Mouse (Mus musculus): ENCODE measurements around the gene Olfr509. TPM values are rescaled to one million over a fixed set of nuclear protein-coding genes. Genes with fewer than 3 reads are reported as not detected.
"Not testable (repeated sequence)": the region's sequence is repeated elsewhere in the genome, so short reads cannot be mapped to it uniquely, and the experiment has no call there.

Olfr509 gene
- not detected for total RNA-seq (2021)

DNA sequence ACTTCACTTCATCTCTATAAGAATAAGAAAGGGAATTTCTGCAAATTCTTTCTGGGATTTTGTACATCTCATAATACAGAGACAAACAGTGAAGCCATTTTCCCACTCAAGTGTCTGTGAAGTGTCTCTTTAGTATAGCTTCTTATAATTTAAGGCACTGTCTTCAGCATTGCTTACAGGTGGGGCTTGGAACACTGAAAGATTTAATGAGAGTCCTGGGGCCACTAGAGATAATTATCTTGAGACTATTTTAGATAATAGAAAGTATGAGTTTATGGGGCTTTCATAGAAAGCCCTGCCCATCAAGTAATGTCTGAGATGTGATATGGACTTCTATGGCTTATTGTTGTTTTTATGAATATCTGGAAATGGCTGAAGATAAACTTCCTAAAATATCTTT lies at the start of gene Olfr509:
Gene Olfr509 (minus strand): TSS at position 101 of the 400 bp plus-strand sequence.
- intact Hi-C loops (cut with DNase I), result no loop called here
- DNase-seq, result no peak

DNA sequence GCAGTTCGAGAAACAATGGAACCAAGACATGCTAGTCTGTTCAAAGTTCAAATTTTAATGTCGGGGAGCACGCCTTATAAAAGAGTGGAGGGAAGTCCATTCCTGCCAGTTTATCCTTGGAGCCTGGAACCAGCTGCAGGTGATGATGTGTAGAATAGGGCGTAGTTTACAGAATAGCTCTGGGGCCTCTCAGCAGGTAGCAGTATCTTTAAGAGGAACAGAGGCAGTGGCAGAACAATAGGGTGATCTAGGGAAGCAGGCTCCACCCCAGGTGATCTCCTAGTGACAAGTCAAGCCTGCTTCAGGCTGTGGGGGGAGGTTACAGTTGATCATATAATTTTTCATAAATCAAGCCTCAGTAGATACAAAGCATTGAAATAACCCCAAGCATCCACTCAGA lies 27.2 kb upstream of the Olfr509 start:
- no peak for DNase-seq
- intact Hi-C loops (cut with DNase I), result no loop called here

DNA sequence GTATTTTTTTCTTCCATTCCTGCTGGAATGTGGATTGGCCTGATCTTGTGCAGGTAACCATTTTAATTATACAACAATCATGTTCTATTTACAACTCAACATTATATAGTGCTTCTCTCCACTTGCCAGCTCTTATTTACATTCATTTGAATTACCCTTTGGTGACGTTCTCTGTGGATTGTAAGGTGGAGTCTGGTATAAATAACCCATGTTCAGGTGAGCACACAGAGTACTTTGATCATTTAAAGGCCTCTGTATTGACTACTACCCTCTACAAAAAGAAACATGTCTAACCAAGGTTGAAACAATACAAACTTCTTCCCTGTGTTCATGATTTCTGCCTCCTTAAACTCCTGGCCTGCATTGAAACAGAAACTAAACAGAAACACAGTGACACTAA lies 19.4 kb upstream of the Olfr509 start:
- no peak for DNase-seq
- intact Hi-C loops (cut with DNase I), result no loop called here

GRCm38 (mm10) chr7:108666118-108666517 lies 14.4 kb upstream of the Olfr509 start, which contains the start of gene Olfr510:
TSS of gene Olfr510 (plus strand) at chr7:108666418.
- no peak for DNase-seq
- intact Hi-C loops (cut with DNase I), result no loop called here

DNA sequence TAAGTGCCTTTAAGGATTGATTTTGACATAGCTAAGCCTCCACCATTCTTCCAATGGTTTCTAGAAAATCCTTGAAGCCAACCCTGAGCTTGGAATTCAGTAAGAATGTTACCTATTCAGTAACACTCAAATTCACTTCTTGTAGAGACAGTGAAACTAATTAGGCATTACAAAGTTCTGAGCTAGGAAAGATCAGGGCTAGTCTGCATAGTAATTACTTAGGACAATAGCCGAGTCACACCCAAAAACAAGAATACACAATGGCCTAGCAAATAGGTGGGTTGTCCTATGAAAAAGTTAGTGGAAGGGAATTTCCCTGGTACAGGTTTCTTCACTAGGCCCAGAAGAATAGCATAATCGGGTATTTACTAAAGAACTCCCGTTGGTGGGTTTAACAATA lies 10.7 kb upstream of the Olfr509 start:
- DNase-seq, result no peak
- intact Hi-C loops (cut with DNase I), result no loop called here

GRCm38 (mm10) chr7:108629694-108630093 lies 22.0 kb downstream of the Olfr509 start, which contains the start of gene Olfr508:
TSS of gene Olfr508 (plus strand) at chr7:108629994.
- DNase-seq, result no peak
- intact Hi-C loops (cut with DNase I), result no loop called here

- intact Hi-C loops (cut with DNase I), result no loop called here
- DNase-seq, result no peak
These were observed 30.2 kb downstream of the Olfr509 start, which contains the start of gene Olfr507 for GRCm38 (mm10) chr7:108621514-108621913. TSS of gene Olfr507 (plus strand) at chr7:108621814.

- intact Hi-C loops (cut with DNase I); DNase-seq: not testable (repeated sequence)
These were observed 34.9 kb downstream of the Olfr509 start for GRCm38 (mm10) chr7:108616781-108617180.

GRCm38 (mm10) chr7:108614110-108614509 lies 37.6 kb downstream of the Olfr509 start:
- DNase-seq, result no peak
- intact Hi-C loops (cut with DNase I), result no loop called here

DNA sequence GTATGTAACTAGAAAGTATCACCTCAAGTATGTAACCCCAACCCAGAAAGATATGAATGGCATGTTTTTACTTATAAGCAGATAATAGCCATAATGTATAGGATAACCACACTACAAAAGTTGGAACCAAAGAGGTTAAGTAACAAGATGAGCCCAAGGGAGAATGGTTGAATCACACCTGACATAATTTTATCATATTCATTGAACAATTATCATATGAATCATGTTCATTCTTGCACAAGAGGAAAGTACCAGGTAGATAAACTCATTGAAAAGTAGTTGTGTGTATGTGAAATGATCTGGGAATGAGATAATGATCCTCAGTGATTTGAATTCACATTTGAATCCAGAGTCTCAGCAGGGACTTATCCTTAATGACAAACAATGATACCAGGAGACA lies 41.2 kb downstream of the Olfr509 start, which contains the start of gene Olfr506:
Gene Olfr506 (plus strand): TSS at position 301 of the 400 bp plus-strand sequence.
- no peak for DNase-seq
- intact Hi-C loops (cut with DNase I), result no loop called here

DNA sequence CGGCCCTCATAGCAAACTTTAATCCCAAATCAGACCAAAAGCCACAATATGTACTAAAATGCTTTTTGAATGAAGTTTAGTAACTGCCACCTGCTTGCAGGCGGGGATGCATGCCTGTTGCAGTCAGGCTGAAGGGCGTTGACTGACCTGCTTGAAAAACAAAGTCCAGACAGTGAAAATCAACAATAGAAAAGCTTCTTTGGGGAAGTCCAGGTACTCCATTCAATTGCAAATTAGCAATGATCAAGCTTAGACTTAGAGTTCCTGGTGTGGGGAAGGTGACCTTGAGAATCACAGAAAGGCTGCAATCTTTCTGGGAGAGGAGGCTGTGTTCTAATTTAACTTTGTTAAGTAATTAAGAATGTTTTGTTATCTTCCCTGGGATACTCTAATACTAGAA lies 49.8 kb downstream of the Olfr509 start:
- intact Hi-C loops (cut with DNase I); DNase-seq: not testable (repeated sequence)

Other genes starting within 250 kb of the Olfr509 start
- not detected for gene Olfr497, start 231.5 kb downstream of the Olfr509 start, total RNA-seq (2021)
- not detected for gene Olfr498, start 186.6 kb downstream of the Olfr509 start, total RNA-seq (2021)
- not detected for gene Olfr502, start 126.8 kb downstream of the Olfr509 start, total RNA-seq (2021)
- gene Olfr503, start 107.4 kb downstream of the Olfr509 start, total RNA-seq (2021), result not detected
- gene Olfr504, start 86.1 kb downstream of the Olfr509 start, total RNA-seq (2021), result not detected
- gene Olfr506, start 41.1 kb downstream of the Olfr509 start, total RNA-seq (2021), result not detected
- gene Olfr507, start 30.1 kb downstream of the Olfr509 start, total RNA-seq (2021), result not detected
- gene Olfr508, start 21.9 kb downstream of the Olfr509 start, total RNA-seq (2021), result not detected
- gene Olfr510, start 14.5 kb upstream of the Olfr509 start, total RNA-seq (2021), result not detected
- gene Olfr512, start 61.4 kb upstream of the Olfr509 start, total RNA-seq (2021), result not detected
- gene Olfr513, start 99.1 kb upstream of the Olfr509 start, total RNA-seq (2021), result not detected
- gene Olfr514, start 174.1 kb upstream of the Olfr509 start, total RNA-seq (2021), result not detected
- gene Olfr516, start 198.6 kb upstream of the Olfr509 start, total RNA-seq (2021), result not detected
- not detected for gene Olfr517, start 220.5 kb upstream of the Olfr509 start, total RNA-seq (2021)
- not detected for gene Olfr518, start 233.1 kb upstream of the Olfr509 start, total RNA-seq (2021)
- gene Olfr519, start 242.5 kb upstream of the Olfr509 start, total RNA-seq (2021), result not detected